Mouse (Mus musculus) kidney, embryonic 15.5 days (tissue): ENCODE measurements at regions not wholly inside any gene's neighbourhood (a gene's known extent, or its start where the extent isn't known, plus 50 kb on each side); places are given as distances from the start of the nearest gene placed in this dataset.

ENCODE experiments used
- ATAC-seq: fragments of 200-750 bp; cut with Nextera tagmentation; replicated peaks from 2 replicates; pipeline ENCODE4 v1.8.0; 2017; ENCODE audit warnings: moderate TSS enrichment; ENCODE audit not compliant: low FRiP score
- H3K27ac ChIP-seq: fragments of 300-500 bp; sonication (generic); 2 replicates; pipeline ENCODE4 v1.5.1; 2015; ENCODE audit warnings: mild to moderate bottlenecking, inconsistent platforms
- H3K27me3 ChIP-seq: fragments of 300-500 bp; sonication (generic); 2 replicates; pipeline ENCODE4 v1.6.1; 2015; ENCODE audit warnings: inconsistent platforms
- H3K36me3 ChIP-seq: fragments of 300-500 bp; sonication (generic); 2 replicates; pipeline ENCODE4 v1.6.1; 2015; ENCODE audit warnings: inconsistent platforms
- H3K4me1 ChIP-seq: fragments of 300-500 bp; sonication (generic); 2 replicates; pipeline ENCODE4 v1.6.1; 2015; ENCODE audit warnings: inconsistent platforms
- H3K4me2 ChIP-seq: fragments of 300-500 bp; sonication (generic); 2 replicates; pipeline ENCODE4 v1.6.1; 2015; ENCODE audit warnings: moderate library complexity, mild to moderate bottlenecking, inconsistent platforms
- H3K4me3 ChIP-seq: fragments of 300-500 bp; sonication (generic); replicated peaks from 2 replicates; pipeline ENCODE4 v1.5.1; 2015; ENCODE audit warnings: mild to moderate bottlenecking, inconsistent platforms
- H3K9ac ChIP-seq: fragments of 300-500 bp; sonication (generic); 2 replicates; pipeline ENCODE4 v1.6.1; 2015; ENCODE audit warnings: mild to moderate bottlenecking, inconsistent platforms
- H3K9me3 ChIP-seq: fragments of 300-500 bp; sonication (generic); replicated peaks from 2 replicates; pipeline ENCODE4 v1.6.1; 2016; ENCODE audit warnings: inconsistent platforms
- WGBS: fragments of 180-500 bp; shearing (Covaris S2); methylation state at CpG from one replicate; pipeline ENCODE4 v1.1.7; 2015; ENCODE audit warnings: mixed read lengths; 5-methylcytosine and 5-hydroxymethylcytosine counted together

DNA sequence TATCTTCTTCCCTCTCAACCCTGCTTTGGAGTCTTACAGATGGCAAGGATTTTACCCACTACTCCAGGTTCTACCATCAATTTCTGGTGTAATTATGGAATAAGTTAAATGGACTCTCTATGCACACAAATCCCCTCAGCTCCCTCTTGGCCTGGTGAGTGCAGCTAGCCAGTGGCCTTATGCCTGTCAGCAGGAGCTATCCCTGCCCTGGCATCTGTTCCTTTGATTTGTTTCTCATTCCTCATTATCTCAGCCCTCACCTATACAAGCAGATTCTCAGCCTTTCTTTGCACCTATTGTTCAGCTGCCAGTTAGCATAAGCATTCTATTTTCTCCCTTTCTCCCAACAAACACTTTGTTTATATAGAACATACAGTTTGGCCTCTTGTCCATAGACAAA is 150.3 kb downstream of the Rnf152 start:
- ATAC-seq = no peak
- Histone ChIP-seq H3K4me3 (no peak overlapping the region), H3K4me2 (no peak overlapping the region), H3K27me3 (no peaks in the 10 kb centered on the region), H3K4me1 (no peaks in the 10 kb centered on the region), H3K36me3 (no peaks in the 10 kb centered on the region), H3K27ac (no peak overlapping the region), H3K9ac (no peak overlapping the region), H3K9me3 (no peaks in the 10 kb centered on the region)

DNA sequence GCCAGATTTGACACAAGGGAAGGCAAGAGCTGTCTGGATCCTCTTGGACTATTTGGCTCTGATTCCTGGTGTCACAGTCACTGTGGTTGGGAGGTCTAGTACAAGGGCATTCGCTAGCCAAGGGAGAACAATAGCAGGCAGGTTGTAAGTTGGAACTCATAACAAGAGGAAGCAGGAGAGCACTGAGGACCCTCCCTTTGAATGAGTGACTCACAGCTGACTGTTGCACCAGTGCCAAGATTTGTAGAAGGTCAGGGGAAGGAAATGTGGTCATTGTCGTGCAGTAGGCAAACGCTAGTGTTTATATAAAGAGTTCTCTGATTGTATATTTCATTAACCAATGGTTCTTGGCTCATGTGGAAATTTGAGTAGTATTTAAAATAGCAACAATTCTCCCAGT is 157.2 kb downstream of the Rnf152 start:
- Histone ChIP-seq H3K36me3 (no peaks in the 10 kb centered on the region), H3K27me3 (no peaks in the 10 kb centered on the region), H3K9ac (no peak overlapping the region), H3K9me3 (no peaks in the 10 kb centered on the region), H3K4me2 (no peak overlapping the region), H3K27ac (no peak overlapping the region), H3K4me3 (no peak overlapping the region), H3K4me1 (no peaks in the 10 kb centered on the region)
- no peak; the same call in 1 of the 2 replicates for ATAC-seq
- 62% methylated on average over 3 of the region's 3 CpGs for WGBS

DNA sequence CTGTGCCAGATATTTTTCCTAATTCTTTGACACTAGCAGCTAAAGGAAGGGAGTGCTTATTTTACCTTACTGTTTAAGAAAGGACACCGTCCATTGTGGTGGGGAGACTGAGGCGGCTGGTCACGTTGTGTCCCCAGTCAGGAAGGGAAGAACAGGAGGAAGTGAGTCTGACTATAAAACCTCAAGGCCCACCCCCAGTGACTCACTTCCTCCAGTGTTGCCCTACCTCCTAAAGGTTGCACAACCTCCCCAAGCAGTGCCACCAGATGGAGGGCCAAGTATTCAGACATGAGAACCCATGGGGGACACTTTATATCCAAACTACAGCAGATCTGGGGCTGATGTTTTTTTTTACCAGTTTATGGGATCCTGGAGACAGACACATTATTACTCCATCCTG is 165.4 kb downstream of the Rnf152 start:
- Histone ChIP-seq H3K27me3 (no peaks in the 10 kb centered on the region), H3K4me3 (no peak overlapping the region), H3K27ac (no peak overlapping the region), H3K36me3 (no peaks in the 10 kb centered on the region), H3K4me1 (no peaks in the 10 kb centered on the region), H3K4me2 (no peak overlapping the region), H3K9ac (no peak overlapping the region), H3K9me3 (no peaks in the 10 kb centered on the region)
- no peak for ATAC-seq
- 93% methylated on average over 3 of the region's 3 CpGs for WGBS

DNA sequence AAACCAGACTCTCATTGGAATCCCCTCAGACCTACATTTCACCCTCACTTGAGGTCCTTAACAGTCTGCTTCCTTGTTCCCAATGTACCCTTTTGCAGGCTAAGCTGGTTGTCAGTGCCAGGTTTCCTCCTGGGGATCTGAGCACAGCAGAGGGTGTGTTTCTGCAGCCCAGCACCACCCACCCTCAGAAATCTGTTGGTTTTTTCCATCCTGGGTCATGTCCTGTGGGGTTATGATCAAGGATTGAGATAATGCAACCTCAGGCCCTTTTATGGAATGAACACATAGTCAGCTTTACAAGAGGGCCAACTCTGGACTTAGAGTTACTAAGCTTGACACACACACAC is 167.6 kb downstream of the Rnf152 start:
- H3K27ac ChIP-seq = no peak overlapping the region
- no peaks in the 10 kb centered on the region for H3K9me3 ChIP-seq
- H3K4me1 ChIP-seq = no peaks in the 10 kb centered on the region
- no peak overlapping the region for H3K4me2 ChIP-seq
- ATAC-seq = no peak; the same call in 1 of the 2 replicates
- no peak overlapping the region for H3K4me3 ChIP-seq
- H3K36me3 ChIP-seq = no peaks in the 10 kb centered on the region
- no peak overlapping the region for H3K9ac ChIP-seq
- H3K27me3 ChIP-seq = no peaks in the 10 kb centered on the region

DNA sequence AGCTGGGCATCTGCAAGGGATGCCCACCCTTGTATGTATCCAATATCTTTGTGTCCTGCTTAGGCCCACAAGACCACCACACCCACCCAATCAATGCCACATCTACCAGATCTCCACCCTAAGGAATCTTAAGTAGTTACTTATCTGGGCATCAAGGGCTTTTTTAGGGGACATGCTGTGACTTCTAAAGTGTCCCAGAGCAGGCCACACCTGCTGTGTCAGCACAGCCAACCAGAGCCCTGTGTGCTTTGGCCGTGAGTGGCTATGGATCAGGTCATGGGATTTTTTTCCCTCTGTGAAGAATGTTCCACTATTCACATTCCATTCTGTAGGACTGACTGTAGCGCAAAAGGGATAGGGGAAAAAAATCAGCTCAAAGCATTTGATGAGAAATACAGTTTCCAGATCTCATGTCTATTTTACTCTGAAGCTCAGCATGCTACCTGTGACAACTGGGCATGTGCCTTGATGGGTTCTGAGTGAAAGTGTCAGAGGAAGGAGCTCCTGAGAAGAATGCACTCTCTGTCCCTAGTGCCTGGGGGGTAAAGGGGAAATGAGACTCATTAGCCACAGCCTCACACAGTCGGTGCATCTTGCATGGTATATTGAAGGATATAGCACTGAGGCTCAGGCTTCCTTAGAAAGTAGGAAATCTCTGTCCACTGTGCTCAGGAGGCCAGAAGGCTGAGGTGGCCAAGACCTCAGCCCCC is 168.1 kb downstream of the Rnf152 start:
- Histone ChIP-seq H3K36me3 (no peaks in the 10 kb centered on the region), H3K9ac (no peak overlapping the region), H3K27me3 (no peaks in the 10 kb centered on the region), H3K4me3 (no peak overlapping the region), H3K4me1 (no peaks in the 10 kb centered on the region), H3K9me3 (no peaks in the 10 kb centered on the region), H3K27ac (no peak overlapping the region), H3K4me2 (no peak overlapping the region)
- 71% methylated on average over 3 of the region's 3 CpGs for WGBS
- ATAC-seq = no peak

DNA sequence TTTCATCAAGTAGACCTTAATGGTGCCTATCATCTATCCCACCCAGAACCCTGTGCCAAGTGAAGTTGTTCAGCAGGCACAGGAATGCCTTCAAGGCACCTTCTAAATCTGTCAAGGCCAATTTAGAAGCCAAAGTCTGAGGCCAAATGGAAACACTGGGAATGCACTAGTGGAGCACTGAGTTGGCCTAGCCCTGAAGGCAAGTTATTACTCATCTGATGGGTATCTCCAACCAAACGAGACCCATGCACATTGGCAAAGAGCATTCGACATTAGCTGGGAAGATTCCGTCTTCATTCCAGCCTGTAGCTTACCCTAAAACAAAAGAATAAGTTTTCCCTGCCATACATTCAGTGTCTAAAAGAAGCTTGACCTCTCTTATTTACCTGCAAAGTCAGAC is 172.0 kb downstream of the Rnf152 start:
- Histone ChIP-seq H3K9me3 (no peaks in the 10 kb centered on the region), H3K27me3 (no peaks in the 10 kb centered on the region), H3K4me3 (no peak overlapping the region), H3K4me2 (no peak overlapping the region), H3K27ac (no peak overlapping the region), H3K4me1 (peaks cover 7% of the 10 kb centered on the region), H3K36me3 (no peaks in the 10 kb centered on the region), H3K9ac (no peak overlapping the region)
- no peak for ATAC-seq
- 82% methylated on average over 3 of the region's 3 CpGs for WGBS

DNA sequence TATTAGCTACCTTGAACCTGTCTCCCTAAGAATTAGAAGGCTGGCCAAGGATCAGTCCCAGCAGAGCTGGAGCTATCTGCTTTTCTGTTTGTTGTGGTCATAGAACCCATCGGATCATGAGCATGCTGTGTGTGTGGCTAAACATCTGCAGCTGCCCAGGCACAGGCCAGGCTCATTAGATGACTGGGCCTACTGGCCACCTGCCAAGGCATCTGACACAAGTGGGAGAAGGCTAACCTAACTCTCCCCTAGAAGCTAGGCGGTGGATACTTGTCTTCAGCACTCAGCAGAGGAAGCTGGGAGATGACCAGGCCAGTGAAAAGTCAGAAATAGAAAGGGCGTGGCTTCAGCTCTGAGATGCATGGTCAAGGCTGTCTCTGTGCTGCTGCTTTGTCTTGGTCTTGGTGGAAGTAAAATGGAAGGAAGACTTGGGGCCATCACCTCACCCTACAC is 177.1 kb downstream of the Rnf152 start:
- Histone ChIP-seq H3K36me3 (no peaks in the 10 kb centered on the region), H3K4me3 (no peak overlapping the region), H3K9me3 (no peaks in the 10 kb centered on the region), H3K4me1 (peaks cover 18% of the 10 kb centered on the region), H3K4me2 (peak overlapping the region; percentile 37; the same call in 1 of the 2 replicates), H3K9ac (no peak overlapping the region), H3K27me3 (no peaks in the 10 kb centered on the region), H3K27ac (peak overlapping the region; percentile 90)
- peak; percentile 95 for ATAC-seq
- WGBS = 33% methylated on average over 3 of the region's 3 CpGs

DNA sequence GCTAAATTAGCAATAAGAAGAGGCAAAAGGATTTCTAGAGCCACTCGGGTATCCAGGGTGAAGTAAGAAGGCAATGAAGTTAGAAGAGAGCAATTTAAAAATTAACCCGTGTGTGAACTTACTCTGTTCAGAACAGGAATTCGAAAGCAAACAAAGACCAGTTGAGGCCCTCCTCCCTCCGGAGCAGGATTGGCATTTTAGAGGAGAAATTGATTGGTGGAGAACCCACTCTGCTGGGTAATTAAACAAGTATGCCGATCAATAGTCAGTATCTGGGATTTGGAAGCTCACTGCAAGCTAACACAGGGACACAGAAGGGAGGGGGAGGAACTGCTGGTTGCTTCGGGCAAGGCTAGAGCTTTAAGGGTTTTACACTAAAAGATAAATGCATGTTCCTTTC is 177.7 kb downstream of the Rnf152 start:
- Histone ChIP-seq H3K4me2 (peak overlapping the region; percentile 37), H3K9me3 (no peaks in the 10 kb centered on the region), H3K4me3 (no peak overlapping the region), H3K27me3 (no peaks in the 10 kb centered on the region), H3K36me3 (no peaks in the 10 kb centered on the region), H3K4me1 (peaks cover 18% of the 10 kb centered on the region), H3K27ac (peak overlapping the region; percentile 90), H3K9ac (no peak overlapping the region)
- peak; percentile 82 for ATAC-seq
- 20% methylated on average over 6 of the region's 6 CpGs for WGBS

DNA sequence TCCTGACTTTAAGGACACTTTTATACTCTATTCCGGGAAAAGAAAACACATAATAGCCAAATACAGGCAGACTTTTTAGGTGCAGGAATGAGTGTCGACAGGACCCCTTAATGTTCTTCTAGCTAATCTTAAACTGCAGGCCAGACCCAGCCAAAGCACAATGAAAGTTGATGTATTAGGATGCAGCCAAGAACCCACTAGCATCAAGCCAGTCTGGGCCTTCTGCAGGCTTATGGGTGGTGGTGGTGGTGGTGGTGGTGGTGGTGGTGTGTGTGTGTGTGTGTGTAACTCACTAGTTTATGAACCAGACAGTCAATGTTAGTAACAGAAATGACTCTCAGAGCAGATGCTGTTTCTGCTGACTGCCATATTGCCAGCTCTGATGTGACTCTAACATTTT is 178.6 kb downstream of the Rnf152 start:
- Histone ChIP-seq H3K27me3 (no peaks in the 10 kb centered on the region), H3K4me2 (no peak overlapping the region), H3K36me3 (no peaks in the 10 kb centered on the region), H3K9ac (no peak overlapping the region), H3K9me3 (no peaks in the 10 kb centered on the region), H3K4me3 (no peak overlapping the region), H3K27ac (peak overlapping the region; percentile 90), H3K4me1 (peaks cover 18% of the 10 kb centered on the region)
- WGBS = 60% methylated on average over 2 of the region's 2 CpGs
- ATAC-seq = no peak

DNA sequence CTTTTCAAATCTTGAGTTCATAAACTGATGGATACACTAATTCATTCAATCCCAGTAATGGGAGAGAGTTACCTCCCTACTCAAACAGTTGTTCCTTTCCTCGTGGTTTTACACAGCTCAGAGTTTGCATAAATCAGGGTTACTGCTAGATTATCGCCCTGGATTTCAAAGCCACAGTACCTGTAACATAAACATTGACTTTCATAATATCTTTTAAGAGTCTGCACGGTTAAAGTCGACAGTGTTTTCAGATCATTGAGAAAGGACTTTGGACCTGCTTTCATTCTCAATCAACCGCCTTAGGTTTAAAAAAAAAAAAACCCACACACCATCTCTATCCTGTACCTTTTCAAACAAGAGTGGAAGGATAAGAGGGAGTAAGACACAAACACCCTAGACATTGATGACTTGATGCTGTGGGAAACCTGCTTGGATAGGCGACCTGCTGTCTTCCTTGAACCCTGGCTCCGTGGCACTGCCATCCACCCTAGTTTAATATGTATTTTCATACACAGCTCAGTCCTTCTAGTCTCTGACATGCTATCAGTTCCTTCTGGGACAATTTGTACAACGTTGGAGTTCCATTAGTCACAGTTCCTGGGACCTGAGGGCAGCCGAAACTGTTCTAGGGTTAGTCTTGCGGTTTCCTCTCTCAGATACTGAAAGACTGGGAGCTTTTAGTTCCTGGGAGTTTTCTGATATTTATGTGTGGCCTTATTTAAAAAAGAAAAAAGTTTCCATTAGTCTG is 179.3 kb downstream of the Rnf152 start:
- no peaks in the 10 kb centered on the region for H3K9me3 ChIP-seq
- H3K4me1 ChIP-seq = peaks cover 18% of the 10 kb centered on the region
- no peak overlapping the region for H3K4me2 ChIP-seq
- no peak overlapping the region for H3K27ac ChIP-seq
- no peak overlapping the region for H3K4me3 ChIP-seq
- H3K36me3 ChIP-seq = no peaks in the 10 kb centered on the region
- H3K27me3 ChIP-seq = no peaks in the 10 kb centered on the region
- 70% methylated on average over 10 of the region's 10 CpGs for WGBS
- H3K9ac ChIP-seq = no peak overlapping the region
- ATAC-seq = no peak

DNA sequence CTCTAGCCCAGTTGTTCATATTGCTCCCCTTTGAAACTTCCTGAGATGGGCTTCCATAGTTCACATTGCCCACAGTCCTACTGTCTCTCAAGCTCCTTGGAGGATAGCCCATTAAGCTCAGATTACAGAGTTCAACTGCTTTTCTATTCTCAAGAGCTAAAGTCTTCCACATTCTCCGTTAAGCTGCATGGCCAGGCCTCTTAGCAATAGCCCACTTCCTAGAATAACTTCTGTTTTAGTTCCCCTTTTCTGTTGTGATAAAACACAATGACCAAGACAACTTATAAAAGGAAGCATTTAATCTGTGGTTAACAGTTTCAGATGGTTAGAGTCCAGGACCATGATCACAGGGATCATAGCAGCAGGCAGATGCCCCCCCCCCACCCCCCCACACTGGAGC is 185.5 kb downstream of the Rnf152 start:
- Histone ChIP-seq H3K4me1 (no peaks in the 10 kb centered on the region), H3K4me3 (no peak overlapping the region), H3K27me3 (no peaks in the 10 kb centered on the region), H3K36me3 (no peaks in the 10 kb centered on the region), H3K9ac (no peak overlapping the region), H3K9me3 (no peaks in the 10 kb centered on the region), H3K27ac (no peak overlapping the region), H3K4me2 (no peak overlapping the region)
- 80% methylated on average over 1 of the region's 1 CpGs for WGBS
- no peak for ATAC-seq

DNA sequence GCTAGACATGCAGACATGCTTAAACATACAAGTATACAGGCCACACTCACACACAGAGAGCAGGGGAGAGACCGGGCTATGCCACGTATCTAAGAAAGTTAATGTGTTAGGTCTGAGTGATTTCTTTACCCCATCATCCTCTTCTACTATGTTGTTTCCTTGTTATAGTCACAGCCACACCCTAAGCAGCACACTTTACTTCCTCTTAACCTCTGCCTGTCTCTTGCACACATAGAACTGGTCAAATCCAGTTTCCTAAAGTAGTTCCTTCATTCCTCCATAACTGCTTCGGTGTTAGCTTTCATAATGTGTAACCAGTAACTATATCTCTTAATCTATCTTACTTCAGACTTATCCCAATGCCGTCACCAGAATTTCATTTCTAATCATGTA is 186.4 kb downstream of the Rnf152 start:
- Histone ChIP-seq H3K4me2 (no peak overlapping the region), H3K4me3 (no peak overlapping the region), H3K36me3 (no peaks in the 10 kb centered on the region), H3K4me1 (no peaks in the 10 kb centered on the region), H3K9me3 (no peaks in the 10 kb centered on the region), H3K27me3 (no peaks in the 10 kb centered on the region), H3K9ac (no peak overlapping the region), H3K27ac (no peak overlapping the region)
- 82% methylated on average over 4 of the region's 4 CpGs for WGBS
- ATAC-seq = no peak
